Mouse (Mus musculus) neural tube, embryonic 10.5 days (tissue): ENCODE measurements around the gene Hfe.

ENCODE experiments used
- DNase-seq: peaks from one replicate; pipeline ENCODE4 v3.0.0-alpha.2; 2017; ENCODE audit warnings: low spot score; ENCODE audit errors: extremely low spot score

Gene Hfe

DNA sequence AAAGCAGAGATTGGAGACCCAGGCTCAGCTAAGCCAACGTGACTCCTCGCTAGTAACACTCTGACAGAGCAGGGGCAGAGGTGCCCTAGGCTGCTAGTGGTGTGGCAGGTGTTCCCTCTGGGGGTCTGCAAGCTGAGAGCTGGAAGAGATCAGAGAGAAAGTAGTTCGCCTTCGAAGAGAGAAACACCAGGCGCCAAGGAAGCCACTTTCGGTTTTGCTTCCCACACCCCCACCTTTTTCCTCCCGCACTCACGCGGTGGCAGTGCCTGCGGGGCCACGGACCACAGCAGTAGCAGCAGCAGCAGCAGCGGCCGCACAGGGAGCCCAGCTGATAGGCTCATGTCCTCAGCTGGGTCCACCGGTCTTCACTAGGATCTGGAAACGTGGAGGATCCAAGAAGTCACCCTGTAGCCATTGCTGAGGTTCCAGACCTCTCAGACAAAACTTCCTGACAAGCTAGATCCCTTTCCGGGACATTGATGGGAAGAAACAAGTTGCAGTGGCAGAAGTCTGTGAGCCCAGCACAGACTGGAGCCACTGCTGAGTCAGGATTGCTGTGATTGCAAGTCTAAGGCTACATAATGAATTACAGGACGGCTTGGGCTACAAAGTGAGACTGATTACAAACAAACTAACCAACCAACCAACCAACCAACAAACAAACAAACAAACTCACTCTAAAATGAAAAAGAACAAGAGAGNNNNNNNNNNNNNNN is at the start of gene Hfe:
Hfe (minus strand) TSS at position 481 of the 716 bp plus-strand sequence.
- peak; percentile 50 for DNase-seq

DNA sequence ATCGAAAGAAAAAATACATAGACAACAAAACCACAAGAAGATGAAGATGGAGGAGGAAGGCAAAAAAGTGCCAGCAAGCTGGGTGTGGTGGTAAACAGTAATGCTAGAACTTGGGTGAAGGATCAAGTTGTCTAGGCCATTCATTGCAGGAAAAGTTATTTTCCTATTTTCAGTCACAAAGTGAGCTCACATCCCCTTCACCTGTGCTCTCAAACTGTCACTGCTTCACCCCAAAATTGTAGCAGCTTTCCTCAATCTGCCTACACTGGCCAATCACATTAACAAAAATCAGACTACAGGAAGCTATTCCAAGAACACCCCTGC is 49.2 kb upstream of the Hfe start:
- no peak for DNase-seq

DNA sequence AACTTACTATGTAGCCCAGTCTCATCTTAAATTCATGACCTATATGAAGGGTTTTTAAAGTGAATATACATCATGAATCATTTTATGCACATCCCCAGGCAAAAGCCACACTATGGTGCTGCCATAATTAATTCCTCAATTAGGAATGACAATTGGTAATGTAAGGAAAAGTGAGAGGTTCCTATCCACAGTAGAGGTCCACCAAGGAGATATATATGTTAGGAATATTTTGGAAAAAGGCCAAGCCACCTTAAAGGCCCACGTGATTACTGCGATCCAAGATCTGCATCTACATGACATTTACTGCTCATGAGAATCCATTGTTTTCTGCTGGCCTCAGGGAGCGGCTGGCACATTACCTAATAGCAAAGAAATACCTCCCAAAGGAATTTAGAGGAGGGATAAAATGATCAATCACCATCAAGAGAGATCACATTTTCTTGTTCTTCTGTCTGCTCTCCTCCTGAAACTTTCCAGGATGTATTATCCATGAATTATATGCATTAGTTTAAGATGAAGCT is 48.7 kb upstream of the Hfe start:
- no peak for DNase-seq

DNA sequence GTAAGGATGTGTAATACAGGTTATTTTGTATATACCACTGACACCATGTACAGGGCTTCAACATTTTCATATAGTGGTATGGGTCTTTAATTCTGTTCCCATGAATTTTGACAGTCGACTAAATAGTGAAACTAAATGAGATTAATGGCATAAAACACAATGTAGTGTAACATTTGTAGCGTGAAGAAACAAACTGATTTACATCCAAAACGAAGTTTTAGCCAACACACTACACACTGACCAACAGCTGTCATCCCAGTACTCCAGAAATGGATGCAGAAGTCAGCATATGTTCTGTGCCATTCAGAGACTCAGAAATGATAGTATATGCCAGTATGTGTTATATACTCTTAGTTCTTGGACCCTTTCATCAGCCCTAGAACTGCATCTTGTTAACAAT is 47.3 kb upstream of the Hfe start:
- no peak for DNase-seq

DNA sequence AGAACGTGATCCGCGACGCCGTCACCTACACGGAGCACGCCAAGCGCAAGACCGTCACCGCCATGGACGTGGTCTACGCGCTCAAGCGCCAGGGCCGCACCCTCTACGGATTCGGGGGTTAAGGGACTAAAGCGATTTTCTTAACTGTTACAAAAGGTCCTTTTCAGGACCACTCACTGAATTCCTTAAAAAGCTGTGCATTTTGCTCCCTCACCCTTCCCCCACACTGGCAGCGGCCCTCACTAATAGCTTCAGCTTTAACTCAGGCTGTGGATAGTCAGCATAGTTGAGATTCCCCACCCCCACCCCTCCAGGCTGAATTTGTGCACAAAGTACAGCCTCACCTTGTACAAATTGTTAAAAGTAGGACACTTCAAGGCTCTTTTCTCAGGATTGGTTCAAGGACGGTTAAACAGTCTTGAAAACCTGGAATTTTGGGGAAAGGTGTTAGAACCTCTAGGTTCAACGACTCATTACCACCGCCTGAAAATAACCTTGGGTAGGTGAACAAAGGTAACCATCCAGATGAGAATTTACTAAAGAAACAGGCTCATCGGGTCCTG is 46.6 kb upstream of the Hfe start:
- peak; percentile 63 for DNase-seq

DNA sequence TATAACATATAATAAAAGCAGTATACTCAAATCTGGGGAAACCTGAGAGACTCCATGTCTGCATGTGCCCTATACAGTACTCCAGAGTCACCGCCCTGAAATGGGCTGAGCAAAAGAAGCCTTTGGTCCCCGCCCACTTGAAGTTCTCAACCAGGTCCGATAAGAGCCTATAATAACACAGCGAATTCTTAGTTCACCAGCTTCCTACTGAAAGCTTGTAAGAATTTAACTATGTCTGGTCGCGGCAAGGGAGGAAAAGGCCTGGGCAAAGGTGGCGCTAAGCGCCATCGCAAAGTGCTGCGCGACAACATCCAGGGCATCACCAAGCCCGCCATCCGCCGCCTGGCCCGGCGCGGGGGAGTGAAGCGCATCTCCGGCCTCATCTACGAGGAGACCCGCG is 46.1 kb upstream of the Hfe start, which contains the start of gene Hist1h4b:
Hist1h4b (plus strand) TSS at position 224 of the 400 bp plus-strand sequence.
- DNase-seq, result peak; percentile 93

DNA sequence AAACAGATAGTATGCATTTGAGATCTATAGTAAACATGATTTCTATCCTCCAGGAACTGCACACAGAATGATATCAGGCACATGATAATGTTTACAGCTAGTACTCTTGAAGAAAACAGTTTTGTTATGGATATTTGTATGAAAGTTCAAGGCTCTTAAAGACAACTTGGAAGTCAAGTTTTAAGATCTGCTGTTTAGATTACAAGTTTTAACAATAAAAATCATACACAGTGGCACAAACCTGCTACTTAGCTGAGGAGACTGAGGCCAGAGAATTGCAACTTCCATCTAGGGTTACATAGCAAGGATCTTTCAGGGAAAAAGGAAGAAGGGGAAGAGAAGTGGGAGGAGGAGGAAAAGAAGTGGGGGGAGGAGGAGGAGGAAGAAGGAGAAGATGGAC is 44.3 kb upstream of the Hfe start:
- no peak for DNase-seq

DNA sequence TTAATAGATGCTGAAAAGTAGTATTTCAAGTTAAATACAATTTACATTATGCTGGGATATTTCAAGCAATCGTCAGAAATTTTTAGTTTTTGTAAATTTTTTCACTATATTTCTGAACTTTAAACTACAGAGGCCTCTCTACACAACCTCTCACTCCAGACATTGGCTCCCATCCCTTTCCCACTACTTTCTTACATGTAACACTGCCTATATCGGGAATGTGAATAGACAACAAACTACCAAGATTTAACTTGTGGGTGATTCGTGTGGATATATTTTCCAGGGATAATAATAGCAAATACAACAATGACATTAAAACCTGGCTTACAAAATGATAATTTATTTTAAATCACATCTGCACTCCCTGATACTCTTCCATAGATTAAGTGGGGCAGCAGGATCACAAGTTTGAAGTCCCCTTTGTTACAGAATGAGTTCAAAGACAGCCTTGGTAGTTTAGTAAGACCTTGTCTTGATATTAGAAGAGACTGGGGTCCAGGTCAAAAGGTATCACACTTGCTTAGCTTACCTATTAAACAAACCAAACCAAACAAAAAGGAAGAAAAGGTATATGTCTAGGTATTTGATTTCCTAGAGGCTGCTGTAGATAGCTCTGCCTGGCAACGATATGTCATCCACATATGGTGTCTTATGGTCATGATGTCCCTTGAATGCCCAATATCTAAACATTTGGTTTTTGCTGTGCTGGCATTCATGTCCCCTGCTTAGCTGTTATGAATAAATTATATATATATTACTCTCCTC is 42.8 kb upstream of the Hfe start:
- no peak for DNase-seq

DNA sequence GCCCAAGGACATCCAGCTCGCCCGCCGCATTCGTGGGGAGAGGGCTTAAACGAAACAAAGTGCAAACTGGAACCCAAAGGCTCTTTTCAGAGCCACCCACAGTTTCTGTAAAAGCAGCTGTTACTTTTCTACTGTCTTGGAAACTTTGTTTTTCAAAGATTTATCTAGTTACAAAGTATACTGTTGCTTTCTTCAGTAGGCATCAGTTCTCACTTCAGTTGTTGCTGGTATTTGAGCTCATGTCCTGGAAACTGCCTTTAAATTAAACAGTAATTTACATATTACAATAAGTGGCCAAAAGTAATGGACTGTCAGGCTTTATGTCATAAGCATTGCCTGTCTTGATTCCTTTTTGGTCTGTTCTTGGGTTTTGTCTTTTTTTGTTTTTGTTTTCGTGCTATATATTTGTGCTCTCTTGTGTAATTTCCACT is 42.1 kb upstream of the Hfe start:
- no peak for DNase-seq

DNA sequence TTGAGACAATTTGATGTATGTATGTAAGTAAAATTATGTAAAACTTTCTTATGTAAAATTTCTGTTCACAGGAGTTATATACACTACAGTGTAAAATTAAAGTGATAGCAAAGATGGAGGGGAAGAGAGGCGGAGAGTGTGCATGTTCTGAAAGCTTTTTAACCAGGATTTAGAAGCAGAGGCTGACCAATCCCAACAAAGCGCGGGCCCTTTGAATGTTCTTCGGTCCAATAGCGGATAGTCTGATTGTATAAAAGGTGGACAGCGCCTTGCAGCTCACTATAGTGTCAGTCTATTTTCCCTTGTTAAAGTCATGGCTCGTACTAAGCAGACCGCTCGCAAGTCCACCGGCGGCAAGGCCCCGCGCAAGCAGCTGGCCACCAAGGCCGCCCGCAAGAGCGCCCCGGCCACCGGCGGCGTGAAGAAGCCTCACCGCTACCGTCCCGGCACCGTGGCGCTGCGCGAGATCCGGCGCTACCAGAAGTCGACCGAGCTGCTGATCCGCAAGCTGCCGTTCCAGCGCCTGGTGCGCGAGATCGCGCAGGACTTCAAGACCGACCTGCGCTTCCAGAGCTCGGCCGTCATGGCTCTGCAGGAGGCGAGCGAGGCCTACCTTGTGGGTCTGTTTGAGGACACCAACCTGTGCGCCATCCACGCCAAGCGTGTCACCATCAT is 41.5 kb upstream of the Hfe start, which contains the start of gene Hist1h3b:
Hist1h3b (plus strand) TSS at position 201 of the 675 bp plus-strand sequence.
- peak; percentile 87 for DNase-seq

DNA sequence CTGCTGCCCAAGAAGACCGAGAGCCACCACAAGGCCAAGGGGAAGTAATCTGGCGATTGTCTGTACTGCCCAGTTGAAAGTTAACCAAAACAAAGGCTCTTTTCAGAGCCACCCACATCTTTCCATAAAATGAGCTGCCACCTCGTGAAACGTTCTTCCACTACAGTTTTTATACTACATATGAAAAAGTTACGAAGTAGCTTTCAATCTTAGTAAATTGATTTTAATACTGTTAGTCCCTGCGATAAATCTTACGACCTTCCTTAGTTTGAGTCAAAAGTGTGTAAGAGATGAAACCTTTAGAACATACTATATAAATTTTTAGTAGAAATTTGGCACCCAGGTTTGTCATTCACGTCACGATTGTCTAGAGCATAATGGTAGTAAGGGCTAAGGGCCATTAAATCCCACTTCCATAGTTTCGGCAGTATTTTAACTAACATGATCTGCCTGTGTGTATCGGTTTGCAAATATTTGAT is 40.9 kb upstream of the Hfe start:
- no peak for DNase-seq

DNA sequence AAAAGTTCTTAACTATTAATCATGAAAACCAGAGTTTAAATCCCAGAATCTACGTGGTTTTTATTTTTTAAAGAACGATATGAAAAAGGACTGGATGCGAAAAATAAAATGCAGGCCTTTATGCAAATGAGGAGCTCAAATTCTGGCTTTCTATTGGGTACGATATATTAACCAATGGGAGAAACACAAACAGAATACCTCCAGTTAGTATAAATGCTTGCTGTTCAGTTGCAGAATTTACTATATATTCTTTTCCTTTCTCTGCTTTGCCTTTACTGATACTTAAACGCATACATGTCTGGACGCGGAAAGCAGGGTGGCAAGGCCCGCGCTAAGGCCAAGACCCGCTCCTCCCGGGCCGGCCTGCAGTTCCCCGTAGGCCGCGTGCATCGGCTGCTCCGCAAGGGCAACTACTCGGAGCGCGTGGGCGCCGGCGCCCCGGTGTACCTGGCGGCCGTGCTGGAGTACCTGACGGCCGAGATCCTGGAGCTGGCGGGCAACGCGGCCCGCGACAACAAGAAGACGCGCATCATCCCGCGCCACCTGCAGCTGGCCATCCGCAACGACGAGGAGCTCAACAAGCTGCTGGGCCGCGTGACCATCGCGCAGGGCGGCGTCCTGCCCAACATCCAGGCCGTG is 40.3 kb upstream of the Hfe start, which contains the start of gene Hist1h2ab:
Hist1h2ab (plus strand) TSS at position 288 of the 639 bp plus-strand sequence.
- peak; percentile 81 for DNase-seq

DNA sequence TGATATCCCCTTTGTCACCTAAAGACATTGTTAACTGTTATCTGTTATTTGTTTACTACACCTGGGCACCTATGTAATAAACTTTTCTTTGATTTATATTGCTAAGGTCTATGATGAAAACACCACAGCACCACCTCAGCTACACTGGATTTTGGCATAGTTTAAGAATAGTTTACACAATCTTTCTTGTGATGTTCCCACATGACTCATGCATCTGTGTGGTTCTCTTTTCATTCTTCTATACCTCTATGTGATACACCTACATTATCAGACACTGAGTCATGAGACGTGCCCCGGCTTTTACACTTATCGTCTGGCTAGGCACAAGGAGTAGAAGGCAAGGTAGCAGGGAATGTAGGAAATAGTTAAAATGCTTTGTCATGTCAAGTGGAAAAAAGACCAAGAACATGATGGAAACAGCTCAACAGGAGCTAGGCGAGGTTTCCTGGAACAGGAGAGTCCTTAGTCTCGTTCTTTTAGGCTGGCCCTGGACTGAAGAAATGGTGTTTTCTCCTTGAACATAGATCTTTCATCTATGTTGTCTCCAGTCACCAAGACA is 39.0 kb upstream of the Hfe start:
- DNase-seq, result no peak

DNA sequence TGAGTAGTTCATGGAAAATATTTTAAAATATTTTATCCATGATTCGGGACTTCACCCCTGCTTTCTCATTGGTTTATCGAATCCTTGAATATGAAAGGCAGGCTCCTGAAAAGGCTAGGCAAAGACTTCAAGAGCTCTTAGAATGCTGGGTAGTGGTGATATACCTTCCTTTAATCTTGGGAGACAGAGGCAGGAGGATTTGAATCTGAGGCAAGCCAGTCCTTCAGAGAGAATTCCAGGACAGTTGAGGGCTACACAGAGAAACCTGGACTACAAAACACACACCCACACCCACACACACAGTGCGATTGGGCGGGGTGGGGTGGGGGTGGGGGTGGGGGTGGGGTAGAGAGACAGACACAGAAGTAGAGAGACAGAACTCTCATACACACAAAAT is 37.2 kb upstream of the Hfe start:
- DNase-seq, result peak; percentile 52

DNA sequence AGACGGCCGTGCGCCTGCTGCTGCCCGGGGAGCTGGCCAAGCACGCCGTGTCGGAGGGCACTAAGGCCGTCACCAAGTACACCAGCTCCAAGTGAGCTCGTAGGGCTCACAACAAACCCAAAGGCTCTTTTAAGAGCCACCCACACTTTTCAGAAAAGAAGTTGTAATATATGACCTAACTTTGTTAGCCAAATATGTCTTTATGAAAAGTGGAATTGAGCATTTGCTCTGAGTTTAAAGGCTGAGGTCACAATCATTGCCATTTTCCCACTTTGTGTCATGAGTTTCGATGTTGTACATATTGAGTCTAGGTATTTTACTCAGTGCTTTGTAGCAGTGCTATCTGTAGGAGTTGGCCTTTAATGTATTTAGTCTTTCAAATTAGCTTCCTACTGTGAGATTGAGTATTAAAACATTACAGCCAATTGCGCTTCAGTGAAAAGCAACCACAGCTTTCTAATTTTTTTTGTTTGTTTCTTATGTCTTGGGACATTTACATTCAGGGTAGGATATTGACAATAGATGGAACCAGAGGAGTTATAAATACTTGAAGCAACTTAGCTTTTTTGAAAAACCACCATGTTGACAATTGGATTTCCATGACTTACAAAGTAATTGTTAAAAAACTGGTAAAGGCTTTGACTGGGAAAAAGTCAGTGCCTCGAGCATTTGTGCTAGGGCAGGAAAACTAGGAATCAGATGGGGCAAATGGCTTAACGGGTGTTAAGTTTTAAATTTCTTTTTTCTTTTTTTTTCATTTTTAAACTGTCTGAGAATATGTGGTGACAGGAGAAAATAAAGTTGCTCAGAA is 36.6 kb upstream of the Hfe start:
- DNase-seq, result peak; percentile 39

DNA sequence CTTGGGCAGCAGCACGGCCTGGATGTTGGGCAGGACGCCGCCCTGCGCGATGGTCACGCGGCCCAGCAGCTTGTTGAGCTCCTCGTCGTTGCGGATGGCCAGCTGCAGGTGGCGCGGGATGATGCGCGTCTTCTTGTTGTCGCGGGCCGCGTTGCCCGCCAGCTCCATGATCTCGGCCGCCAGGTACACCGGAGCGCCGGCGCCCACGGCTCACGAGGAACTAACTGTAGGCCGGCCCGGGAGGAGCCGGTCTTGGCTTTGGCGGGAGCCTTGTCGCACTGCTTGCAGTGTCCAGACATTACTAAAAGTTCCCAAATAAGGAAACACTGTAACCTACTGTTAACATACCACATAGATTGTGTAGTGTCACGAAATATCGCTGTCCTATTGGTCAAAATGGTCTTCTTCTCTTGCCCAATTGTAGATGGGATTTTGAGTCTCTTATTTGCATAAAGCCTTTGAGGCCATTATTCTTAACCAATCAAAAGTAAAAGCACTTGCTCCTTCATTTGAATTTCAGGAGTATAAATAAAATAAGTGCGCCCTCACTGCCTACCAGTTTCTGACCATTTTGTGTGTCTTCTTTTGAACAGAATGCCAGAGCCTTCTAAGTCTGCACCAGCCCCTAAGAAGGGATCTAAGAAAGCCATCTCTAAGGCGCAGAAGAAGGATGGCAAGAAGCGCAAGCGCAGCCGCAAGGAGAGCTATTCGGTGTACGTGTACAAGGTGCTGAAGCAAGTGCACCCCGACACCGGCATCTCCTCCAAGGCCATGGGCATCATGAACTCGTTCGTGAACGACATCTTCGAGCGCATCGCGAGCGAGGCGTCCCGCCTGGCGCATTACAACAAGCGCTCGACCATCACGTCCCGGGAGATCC is 35.8 kb upstream of the Hfe start, which contains the start of gene Hist1h2bb:
Hist1h2bb (plus strand) TSS at position 534 of the 880 bp plus-strand sequence.
- DNase-seq, result peak; percentile 84

DNA sequence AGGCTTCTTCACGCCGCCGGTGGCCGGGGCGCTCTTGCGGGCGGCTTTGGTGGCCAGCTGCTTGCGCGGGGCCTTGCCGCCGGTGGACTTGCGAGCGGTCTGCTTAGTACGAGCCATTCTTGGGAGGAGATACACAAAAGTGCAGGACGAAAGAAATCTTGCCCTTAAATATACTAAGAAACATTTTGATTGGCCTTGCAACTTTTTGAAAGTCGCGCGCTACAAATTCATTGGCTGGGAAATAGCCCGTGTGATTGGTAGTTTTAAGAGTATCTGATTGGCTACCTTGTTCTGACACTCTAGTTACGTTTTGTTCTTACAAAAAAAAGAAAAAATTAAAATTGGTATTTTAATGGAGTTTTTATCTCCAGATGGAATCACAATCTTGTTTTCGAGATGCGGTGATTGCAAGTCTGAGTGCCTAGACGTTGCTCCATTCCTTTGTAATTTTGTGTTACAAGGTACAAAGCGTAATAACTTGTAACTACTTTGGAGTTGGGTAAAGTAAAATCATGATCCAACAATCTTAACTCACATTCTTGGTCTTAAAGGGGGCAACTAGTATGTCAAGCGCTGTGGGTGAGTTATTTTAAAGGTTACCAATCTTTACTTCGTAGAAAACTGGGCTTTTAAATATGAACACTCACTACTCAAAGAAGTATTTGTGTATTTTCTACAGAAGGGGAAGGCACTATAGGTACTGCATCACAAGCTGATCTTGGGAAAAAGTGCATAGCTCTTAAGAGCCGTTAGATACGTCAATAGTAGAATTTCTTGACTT is 34.9 kb upstream of the Hfe start, which contains the start of gene Hist1h3c:
Hist1h3c (minus strand) TSS at position 222 of the 781 bp plus-strand sequence.
- DNase-seq, result peak; percentile 78
